Mouse (Mus musculus) urinary bladder, adult 2 months (tissue): ENCODE measurements around the gene Klra9. TPM values are rescaled to one million over a fixed set of nuclear protein-coding genes. Genes with fewer than 3 reads are reported as not detected.
"Not testable (repeated sequence)": the region's sequence is repeated elsewhere in the genome, so short reads cannot be mapped to it uniquely, and the experiment has no call there.

ENCODE experiments used
- DNase-seq: peaks from one replicate; pipeline ENCODE4 v3.0.0; 2022; ENCODE audit warnings: low spot score
- polyA plus RNA-seq: library from polyadenylated mRNA; depleted of rRNA; stranded (reverse); fragments of >200 nt; gene quantifications from 2 replicates; pipeline ENCODE4 v1.2.3, GENCODE M21; 2012; rRNA removed

Gene Klra9
- 0.63 and 0.74 TPM in 2 replicates for polyA plus RNA-seq

DNA sequence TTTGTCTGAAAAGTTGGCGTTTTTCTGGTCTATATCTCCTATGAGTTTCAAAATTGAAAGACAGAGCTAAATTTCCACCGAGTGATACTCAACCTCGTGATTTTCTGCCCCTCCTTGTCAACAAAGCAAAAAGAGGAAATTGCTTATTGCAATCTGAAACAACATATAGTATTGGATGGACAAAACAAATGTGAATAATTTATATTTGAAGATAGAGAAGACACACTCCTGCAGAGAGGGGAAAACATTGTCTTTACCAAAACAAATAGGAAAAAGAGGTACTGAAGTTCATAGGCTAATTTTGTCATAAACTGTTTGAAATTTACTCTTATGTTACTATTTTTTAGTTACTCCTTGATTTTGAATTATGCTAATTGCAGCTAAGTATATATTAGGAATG lies at the start of gene Klra9:
Gene Klra9 (minus strand): TSS at position 101 of the 400 bp plus-strand sequence.
- not testable (repeated sequence) for DNase-seq

DNA sequence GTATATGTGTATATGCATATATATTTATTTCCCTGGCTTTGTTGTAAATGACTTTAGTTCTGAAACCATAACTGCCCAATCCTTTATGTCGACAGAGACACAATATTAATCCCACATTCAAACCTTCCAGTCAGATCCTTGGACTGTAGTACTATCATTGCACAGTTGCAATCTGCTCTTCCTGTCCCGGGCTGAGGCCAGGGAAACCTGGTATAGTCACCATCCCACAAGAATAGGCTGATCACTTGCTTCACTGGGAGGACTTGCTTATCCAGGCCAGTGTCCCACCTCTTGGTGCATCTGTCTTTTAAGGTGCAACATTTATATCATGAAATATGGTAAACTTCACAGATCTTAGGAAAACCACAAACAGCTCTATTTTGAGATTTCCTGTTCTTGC lies 44.6 kb upstream of the Klra9 start:
- DNase-seq = no peak

DNA sequence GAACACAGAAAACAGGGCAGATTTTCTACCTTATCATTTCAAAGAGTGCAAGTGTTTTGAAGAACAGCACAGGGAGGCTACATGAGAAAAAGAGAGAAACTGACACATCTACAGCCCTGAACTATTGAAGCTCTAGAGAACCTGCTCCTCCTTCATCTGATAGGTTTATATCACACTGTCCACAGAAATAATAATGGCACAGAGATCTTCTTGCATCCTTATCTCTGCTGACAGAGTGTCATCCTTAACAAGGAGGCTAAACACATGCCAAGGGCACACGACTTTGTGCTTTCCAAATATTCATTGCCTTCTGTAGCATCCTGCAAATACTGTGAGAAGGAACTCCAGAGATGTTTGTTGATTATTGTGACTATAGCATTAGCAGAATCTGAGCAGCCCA lies 43.7 kb upstream of the Klra9 start:
- no peak for DNase-seq

DNA sequence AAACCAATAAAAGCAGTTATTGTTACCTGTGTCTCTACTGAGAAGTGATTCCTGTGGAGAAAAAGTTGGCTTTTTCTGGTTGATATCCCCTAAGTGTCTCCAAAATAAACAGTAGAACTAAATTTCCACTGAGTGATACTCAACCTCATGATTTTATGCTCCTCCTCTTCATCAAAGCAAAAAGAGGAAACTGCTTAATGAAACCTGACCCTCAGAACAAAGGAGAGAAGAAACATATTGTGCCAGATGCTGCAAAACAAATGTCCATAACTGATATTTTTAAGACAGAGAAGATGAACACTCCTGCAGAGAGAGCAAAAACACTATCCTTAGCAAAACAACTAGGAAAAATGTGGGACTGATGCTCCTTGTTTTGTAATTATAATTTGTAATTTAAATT lies 40.3 kb upstream of the Klra9 start, which contains the start of gene Klra7:
Gene Klra7 (minus strand): TSS at position 101 of the 400 bp plus-strand sequence.
- DNase-seq = no peak

DNA sequence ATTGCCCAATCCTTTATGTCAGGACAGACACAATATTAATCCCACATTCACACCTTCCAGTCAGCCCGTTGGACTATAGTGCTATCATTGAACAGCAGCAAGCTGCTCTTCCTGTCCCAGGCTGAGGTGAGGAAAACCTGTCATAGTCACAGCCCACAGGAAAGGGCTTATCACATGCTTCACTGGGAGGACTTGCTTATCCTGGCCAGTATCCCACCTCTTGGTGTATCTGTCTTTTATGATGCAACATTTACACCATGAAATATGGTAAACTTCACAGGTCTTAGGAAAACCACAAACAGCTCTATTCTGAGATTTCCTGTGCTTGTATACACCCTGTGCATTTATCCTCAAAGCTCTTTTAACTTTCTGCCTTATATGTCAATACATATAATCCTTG lies 4.5 kb upstream of the Klra9 start:
- not testable (repeated sequence) for DNase-seq

DNA sequence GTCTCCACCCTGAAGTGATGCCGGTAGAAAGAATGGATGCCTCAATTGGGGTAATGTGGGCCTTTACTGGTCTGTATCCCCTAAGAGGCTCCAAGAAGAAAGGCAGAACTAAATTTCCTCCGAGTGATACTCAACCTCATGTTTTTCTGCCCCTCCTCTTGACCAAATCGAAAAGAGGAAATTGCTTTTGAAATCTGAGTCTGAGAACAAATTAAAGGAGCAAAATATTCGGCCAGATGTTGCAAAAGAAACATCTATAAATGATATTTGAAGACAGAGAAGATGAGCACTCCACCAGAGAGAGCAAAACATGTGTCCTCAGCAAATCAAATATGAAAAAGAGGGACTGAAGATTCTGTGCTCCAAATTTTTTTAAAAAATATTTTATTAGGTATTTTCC lies 63.1 kb downstream of the Klra9 start, which contains the start of gene Klra8:
Gene Klra8 (minus strand): TSS at position 101 of the 400 bp plus-strand sequence.
- DNase-seq = not testable (repeated sequence)

Other genes with a start within 250 kb of the Klra9 start
- gene Klra6, start 166.2 kb downstream of the Klra9 start, polyA plus RNA-seq = 0.06 TPM in 1 of 2 replicates, not detected in the other
- gene Klra4, start 125.8 kb downstream of the Klra9 start, polyA plus RNA-seq = 0.30 and 0.86 TPM in 2 replicates
- gene Klra8, start 63.2 kb downstream of the Klra9 start, polyA plus RNA-seq = 0.67 and 0.97 TPM in 2 replicates
- 1.2 TPM in 2 replicates for gene Klra7, start 40.2 kb upstream of the Klra9 start, polyA plus RNA-seq
- gene Klra10, start 88.8 kb upstream of the Klra9 start, polyA plus RNA-seq = 0.12 and 0.15 TPM in 2 replicates
- gene Klra3, start 144.5 kb upstream of the Klra9 start, polyA plus RNA-seq = 0.22 and 0.26 TPM in 2 replicates
- gene Klra1, start 193.8 kb upstream of the Klra9 start, polyA plus RNA-seq = 0.12 and 0.19 TPM in 2 replicates